Mouse (Mus musculus) erythroid progenitor cell, adult 5-6 weeks (primary cell): ENCODE data around the gene Tead1. TPM values are rescaled to one million over a fixed set of nuclear protein-coding genes. Genes with fewer than 3 reads are reported as not detected.
"Not testable (repeated sequence)": the region's sequence is repeated elsewhere in the genome, so short reads cannot be mapped to it uniquely, and the experiment has no call there.

ENCODE experiments used
- ATAC-seq: replicated peaks from 2 replicates; pipeline ENCODE4 v1.8.0; 2016; ENCODE audit warnings: moderate number of reproducible peaks, mild to moderate bottlenecking, moderate TSS enrichment, inconsistent platforms; ENCODE audit not compliant: poor library complexity, low FRiP score, severe bottlenecking
- total RNA-seq, 2 experiments: library from RNA; stranded (forward) in 1 of 2; stranded (reverse) in 1 of 2; fragments of 150-400 nt in 1 of 2; fragments of 186-747, 209-891 nt in 1 of 2; gene quantifications; 2 replicates each; pipeline versions ENCODE4 v1.2.3 to v1.2.4; 2015 to 2017; ENCODE audit warnings: low replicate concordance in 2 of 2

The Tead1 gene
- total RNA-seq, 2 experiments from 2014 or later = not detected

DNA sequence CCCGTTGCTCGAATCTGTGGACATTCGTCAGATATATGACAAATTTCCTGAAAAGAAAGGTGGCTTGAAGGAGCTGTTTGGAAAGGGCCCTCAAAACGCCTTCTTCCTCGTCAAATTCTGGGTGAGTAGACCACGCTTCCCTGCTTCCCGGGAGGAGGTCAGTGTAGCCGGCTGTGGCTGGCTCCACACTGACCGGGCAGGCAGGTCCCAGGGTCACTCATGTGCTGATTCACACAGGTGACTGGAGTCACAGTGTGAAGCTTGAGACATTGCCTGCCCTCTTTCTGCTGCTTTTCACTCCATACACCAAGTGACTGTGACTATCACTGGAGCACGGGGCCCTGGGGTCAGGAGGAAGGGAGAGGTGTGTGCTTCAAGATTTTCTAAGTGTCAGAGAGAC is 197.0 kb downstream of the Tead1 start:
- no peak for ATAC-seq

DNA sequence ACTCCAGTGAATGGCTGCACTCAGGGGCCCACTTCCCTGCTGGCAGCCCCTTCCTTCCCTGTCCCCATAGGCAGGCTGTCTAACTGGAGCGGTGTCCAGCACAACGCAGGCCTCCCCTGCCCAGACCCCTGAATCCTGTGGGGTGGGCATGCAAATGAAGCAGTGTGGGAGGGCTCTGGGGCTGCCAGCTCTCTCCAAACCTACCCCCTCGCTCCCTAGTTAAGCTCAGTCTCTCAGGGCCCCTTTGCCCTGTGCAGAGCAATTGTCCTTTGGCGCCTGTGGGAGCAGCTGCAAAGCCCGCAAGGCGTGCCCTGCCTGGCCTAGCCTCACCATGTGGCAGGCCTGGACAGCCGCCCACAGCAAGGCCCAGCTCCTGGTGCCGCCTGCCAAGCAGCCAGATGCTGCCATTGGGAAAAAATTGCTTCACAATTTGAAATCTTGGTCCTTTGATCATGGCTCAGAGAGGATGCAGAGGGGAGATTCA is 204.7 kb downstream of the Tead1 start:
- ATAC-seq = no peak

DNA sequence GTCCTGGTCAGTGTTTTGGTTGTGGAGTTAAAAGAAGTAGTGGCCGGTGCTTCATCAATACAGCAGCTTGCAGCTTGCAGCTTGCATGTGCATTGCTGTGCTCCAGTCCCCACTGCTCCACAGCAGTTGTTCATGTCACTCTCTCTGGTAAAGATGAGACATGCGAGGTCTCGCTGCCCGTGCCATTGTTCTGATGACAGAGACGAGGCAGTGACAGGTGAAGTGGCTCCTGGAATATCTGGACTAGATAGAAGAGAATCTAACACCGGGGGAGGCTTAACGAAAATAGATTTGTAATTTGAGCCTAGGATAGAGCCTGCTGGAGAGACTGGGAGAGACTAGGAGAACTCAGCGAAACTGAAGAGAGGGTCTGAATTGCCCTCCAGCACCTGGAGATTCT is 206.4 kb downstream of the Tead1 start:
- ATAC-seq = no peak

DNA sequence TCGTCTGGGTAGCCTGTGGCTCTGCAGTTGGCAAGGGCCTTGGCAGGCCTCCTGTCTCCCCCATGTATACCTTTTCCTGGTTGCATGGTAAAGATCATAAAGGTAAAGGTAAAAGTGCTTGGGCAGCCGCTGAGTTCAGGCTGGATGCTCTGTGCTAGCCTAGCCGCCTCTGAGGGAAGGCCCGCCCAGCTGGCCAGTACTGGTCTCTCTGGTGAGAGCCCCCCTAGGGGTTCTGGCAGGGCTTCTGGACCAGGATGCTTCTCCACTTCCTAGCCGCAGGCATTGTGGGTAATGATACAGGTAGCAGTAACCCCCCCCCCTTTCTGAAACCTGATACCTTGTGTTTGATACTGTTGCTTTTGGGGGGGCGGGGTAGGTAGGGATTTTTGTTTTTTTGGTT is 212.8 kb downstream of the Tead1 start:
- no peak for ATAC-seq

DNA sequence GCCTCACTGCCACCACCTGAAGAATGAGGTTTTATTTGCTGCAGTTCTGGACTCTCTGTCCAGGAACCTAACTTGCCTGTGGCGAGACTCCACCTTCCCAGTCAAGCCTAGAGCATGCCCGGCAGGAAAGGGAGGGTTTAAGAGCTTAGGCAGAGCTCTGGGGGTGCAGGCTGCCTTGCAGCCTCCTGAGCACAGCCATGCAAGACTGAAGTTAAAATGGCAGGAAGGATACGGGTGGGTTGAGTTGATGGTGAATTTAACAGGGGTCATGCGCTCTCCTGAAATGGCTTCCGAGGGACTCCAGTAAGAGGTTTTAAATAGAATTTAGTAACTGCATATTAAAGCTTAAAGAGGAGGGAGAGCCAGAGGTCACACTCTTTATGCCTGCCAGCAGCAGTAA is 213.5 kb downstream of the Tead1 start:
- no peak for ATAC-seq

DNA sequence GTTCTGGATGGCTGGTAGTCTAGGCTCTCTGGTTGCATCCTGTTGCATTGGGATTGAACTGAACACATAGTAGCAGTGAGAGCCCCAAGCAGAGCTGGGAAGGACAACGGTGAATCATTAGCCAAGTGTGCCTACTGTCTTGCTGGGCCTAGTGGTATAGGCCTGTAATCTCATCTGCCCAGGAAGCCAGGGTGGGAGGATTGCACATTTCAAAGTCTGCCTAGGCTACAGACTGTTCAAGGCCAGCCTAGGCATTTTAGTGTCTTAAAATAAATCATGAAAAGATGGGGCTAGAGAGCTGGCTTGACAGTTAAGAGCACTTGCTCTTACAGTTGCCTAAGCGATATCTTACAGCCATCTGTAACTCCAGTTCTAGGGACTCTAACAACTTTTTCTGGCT is 217.2 kb downstream of the Tead1 start:
- no peak for ATAC-seq

DNA sequence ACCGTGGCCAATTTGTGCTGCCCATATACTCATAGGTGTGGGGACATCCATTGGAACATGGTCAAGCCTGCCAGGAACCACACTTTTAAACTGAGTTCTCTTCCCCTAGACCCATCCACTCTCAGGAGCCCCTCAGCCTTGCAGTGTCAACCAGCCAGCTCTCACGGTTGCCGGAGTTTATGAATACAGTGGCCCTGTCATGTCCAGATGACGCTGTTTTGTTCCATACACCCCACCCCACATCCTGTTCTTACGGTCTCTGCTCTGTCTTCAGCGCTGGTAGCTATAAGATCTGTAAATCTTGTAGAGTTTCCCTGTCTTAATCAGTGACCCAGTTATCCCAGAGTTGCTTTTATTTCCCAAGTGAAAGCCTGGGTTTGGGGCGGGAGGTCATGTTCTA is 222.6 kb downstream of the Tead1 start:
- no peak for ATAC-seq

DNA sequence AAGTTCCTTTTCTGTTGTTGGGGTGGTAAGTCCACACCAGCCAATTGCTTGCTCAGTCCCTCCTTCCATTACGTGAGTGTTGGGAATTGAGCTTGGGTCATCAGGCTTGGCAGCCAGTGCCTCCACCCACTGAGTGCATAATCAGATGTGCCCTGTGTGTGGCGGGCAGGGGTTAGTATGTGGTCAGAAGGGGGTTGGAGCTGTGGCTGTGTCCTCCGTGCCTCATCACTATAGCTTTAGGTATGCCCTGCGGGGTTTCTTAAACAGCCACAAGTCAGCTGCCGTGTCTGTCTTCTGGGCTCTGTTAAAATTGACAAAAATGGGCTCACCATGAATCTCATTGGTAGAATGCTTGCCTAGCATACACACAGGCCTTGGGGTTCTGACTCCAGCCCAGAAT is 227.7 kb downstream of the Tead1 start:
- ATAC-seq = no peak

DNA sequence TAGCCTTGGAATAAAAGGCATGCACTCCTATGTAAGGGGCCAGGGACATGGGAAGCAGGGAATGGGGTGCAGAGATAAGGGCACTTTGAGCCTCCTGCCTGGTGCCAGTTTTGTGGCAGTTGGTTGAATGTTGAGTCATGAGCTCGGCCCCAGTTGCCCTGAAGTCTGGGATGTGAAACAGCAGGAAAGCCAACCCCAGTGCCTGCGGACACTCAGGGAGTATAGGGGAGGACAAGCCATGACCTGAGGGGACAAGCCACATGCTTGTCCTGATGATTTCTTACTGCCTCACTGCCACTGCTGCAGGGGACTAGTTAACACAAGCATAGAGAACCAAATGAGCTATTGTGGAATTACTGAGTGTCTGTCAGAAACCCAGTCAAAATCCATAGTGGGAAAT is 228.3 kb downstream of the Tead1 start:
- ATAC-seq = no peak

DNA sequence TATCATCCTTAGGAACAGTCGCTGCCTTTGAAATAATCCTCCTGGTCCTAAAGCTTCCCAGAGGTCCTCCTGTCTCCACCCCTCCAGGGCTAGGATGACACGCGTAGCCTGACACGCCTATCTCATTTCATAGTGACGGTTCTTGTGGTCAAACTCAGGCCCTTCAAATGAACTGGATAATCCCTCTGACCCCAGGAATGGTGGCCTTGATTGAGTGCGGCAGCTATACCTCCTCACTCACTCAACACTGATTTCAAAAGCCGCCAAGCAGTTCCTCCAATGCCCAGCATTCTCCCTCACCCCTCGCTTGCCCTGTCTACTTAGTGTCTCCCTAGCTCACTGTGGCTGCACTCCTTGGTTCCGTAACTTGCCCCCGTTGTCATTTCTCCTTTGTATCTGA is 230.0 kb downstream of the Tead1 start:
- ATAC-seq = no peak

DNA sequence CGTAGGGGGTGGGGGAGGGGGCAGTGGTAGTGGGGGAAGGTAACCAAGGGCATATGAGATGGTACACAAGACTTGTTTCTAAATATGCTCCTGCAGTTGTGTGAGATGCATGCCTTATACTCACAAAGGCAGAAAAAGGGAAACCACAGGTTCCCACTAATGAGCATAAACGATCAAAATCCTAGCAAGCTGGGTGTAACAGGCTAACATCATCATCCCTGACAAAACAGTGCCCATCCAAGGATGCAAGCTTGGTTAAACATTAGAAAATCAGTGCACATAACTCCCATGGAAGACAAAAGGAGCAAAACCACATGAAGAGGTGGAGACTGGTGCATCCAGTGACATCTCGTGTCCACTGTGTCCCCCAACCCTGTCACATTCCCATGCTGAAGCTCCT is 233.9 kb downstream of the Tead1 start:
- no peak for ATAC-seq

DNA sequence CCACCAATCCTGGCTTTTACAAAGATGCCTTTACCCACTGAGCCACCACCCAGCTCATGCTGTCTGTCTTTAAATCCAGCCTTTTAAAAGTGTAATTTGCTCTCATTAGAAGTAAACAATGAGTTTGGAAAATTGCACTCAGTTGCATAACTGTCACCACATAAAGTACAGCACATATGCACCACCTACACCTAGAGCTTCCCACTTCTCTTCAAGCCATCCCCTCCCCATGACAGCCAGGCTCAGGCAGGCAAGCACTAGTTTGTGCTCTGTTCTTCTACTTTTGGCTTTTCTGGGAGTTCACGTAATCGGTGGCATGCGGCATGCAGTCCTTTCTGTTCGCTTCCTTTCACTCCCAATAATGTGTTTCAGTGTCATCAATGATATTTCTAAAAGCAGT is 236.5 kb downstream of the Tead1 start:
- ATAC-seq = no peak

DNA sequence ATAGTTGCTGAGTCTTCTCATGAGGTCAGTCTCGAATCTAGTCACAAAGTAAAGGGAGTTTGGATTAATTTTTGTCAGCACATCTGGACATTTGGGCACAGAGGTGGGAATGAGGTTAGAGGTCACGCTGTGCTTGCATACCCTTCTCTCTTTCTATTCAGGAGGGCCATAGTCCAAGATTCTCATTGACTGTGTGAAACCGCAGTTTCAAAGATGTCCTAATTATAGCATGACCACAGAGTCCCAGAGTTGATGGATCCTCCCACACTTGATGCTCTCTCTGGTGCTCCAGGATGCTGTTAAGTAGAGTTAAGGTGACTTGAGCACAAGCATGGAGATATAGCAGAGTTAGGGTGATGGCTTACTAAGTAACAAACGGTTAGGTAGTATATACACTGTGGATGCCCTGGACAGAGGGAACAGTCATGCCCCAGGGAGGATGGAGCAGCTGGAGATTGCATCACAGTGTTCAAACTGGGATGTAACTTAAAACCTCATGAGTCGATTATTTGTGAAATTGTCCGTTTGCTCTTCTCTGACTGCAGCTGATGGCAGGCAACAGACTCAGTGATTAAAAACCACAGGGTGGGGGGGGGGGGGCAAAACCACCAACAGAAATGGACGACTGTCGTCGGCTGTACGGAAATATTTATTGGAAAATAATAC is 238.6 kb downstream of the Tead1 start:
- ATAC-seq = no peak

DNA sequence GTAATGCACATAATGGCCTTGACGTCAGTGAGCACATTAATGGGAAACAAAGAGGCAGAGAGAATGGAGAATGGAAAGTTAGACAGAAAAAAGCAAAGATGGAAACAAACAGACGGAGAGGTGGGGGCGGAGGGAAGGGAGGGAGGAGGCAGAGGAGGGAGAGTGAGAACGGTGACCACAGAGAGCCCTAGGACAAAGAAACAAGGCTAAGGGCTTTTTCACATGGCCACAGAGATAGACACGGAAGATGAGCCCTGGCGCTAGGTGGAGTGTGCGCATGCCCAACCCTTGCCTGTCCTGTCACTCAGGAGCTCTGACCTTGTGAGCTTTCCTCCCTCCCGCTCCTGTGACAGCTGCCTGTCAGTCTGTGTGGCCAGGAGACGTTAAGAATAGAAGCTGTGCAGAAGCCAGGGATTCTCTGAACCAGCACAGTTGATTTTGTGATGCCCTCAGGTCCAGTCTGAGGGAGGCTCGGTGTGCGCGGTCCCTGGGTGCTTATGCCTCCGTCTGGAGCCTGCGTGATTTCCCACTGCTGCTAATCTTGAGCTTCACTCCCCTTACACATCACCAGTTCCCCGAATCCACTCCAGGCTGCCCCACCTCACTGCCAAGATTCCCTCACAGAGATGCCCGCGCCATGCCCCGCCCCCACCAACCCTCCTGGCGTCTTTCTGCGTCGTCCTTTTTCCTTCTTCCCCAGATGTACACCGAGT is 239.3 kb downstream of the Tead1 start:
- ATAC-seq = no peak

DNA sequence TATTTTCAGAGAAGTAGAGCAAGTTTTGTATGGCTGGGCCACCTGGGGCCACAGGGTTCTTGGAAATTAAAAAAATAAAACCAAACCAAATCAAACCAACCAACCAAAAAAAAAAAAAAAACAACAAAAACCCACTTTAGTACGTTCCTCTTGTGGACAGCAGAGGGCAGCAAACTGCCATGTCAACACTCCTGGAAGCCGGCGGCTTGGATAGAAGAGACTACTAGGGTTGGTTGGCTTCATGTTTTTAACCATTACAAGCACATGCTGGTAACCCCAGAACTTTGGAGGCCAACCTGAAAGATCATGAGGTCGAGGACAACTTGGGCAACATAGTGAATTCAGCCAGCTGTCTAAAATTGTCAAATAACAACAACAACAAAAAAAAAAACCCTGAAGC is 240.7 kb downstream of the Tead1 start:
- no peak for ATAC-seq

DNA sequence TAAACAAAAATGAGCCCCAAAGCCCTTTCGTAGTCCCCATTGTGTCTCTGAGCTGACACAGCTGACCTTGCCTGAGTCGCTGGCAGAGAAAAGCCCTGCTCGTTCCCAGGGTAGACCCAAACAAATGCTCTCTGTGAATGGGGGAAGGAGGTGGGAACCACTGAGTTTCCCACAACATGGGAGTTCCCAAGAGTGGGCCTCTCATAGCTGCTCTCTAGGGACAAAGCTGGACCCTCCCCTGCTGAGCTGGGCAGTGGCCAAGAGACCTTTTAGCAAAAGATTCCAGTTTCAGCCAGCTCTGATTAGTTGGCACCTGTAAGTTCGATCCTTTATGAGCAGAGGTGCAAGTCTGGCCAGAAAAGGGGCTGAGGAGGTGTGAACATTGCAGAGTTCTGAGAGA is 243.7 kb downstream of the Tead1 start:
- ATAC-seq = no peak

DNA sequence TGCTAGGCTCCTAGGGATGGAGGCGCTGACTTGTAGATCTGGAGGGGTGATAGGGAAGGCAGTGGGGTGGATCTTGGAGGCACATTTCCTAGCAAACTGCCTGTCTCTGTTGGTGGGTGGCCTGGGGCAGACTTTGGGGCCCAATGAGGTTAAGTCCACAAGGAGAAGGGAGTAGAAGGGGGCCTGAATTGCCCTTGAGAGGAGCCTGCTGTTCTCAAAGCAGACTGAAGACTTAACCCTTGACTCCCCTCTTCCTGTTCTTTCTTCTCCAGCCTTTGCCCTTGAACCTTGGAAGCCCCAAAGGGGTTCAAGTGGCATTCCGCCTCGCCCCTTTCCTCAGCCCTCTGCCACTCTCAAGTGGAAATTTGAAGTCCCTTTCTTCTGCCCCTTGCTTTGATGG is 244.6 kb downstream of the Tead1 start:
- no peak for ATAC-seq

DNA sequence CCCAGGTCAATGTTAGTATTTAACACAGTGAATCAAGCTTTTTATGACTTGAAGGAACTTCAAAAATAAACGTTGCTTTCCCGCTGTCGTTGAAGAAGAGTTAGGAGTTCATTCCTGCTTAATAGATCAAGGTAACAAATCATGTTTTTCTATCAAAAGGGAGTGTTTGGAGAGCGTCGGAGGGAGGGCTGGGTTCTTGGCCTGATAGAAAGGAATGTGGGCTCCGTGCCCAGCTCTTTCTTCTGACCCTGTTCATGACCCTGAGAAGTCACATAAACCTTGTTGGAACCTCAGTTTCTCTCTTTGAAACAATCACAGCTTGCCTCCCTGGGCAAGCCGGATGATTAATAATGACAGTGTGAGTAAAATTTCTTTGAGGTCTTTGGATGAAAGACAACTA is 251.6 kb downstream of the Tead1 start:
- no peak for ATAC-seq

DNA sequence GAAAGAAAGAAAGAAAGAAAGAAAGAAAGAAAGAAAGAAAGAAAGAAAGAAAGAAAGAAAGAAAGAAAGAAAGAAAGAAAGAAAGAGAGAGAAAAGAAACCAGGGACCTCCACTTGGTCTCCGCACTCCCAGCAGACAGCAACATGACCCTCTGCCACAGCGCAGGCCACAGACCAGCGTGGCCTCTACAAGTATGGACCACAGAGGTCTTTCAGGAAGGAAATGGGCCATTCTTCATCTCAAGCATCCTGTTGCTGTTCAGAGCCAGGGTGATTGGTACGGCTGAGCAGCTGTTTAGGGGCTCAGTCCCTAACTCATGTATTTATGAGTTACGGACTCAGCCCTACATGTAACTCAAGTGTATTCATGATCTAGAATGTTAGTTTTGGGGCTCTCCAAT is 256.8 kb downstream of the Tead1 start:
- ATAC-seq = not testable (repeated sequence)

DNA sequence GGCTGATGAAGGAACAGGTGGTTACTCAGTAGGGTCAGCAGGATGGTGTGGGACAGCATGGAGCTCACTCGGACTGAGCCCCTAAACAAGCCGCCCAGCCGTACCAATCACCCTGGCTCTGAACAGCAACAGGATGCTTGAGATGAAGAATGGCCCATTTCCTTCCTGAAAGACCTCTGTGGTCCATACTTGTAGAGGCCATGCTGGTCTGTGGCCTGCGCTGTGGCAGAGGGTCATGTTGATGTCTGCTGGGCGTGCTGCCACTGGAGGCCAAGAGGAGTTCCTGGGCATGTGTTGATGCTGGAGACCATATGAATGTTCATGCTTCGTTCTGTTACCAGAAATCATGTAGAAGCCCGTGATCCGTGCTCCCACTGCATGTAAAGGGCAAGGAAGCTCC is 258.0 kb downstream of the Tead1 start:
- ATAC-seq = no peak

DNA sequence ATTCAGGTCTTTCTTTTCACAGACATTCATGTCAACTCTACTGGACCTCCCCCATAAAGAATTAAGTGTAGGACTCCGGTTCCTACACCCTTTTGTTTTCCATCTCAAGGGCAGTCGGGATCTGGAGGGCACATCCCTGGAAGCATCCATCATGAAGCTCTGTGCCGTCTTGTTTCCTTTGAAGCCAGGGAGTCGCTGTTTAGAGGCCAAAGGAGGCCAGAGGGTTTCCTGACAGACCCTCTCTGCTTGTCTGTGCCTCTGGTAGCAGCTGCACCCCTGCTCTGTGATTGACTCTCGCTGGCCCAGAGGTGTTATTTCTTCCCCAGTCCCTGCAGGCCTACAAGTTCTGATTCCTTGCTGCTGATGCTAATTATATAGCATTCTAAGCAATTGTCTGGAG is 259.8 kb downstream of the Tead1 start:
- no peak for ATAC-seq

DNA sequence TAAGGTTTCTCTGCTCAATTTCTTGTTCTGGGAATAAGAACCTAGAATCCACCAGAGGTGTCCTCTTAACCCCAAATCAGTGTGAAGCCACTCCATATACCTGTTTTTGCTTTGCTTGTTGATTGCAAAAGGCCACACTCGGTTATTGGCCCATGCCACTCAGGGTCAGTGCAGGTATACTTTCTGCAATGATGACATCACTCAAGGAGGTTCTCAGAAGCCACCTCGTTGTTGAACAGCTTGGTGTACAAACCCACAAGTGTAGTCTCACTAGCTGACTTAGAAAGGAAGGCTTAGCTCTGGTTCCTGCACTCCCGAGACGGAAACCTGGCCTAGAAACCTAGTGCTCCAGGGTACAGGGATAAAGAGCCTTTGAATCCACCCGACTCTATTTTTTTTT is 263.4 kb downstream of the Tead1 start:
- no peak for ATAC-seq
